Mouse (Mus musculus) layer of hippocampus, postnatal 25 days (tissue): ENCODE results near the gene Slc38a2. TPM values are rescaled to one million over a fixed set of nuclear protein-coding genes. Genes with fewer than 3 reads are reported as not detected.

Experiments used
- DNase-seq, 2 experiments: peaks; one replicate each; pipeline ENCODE4 v3.0.0; 2022; ENCODE audit warnings: mixed read lengths in 2 of 2, low spot score in 1 of 2; ENCODE audit errors: extremely low spot score in 1 of 2
- total RNA-seq, 2 experiments: library from RNA; stranded (reverse); gene quantifications; 2 replicates each; pipeline ENCODE4 v1.2.3; 2021

Gene Slc38a2
- total RNA-seq, 2 experiments from 2014 or later: 63.3 to 78.4 TPM

- DNase-seq: no peak
Measured at GRCm38 (mm10) chr15:96638173-96638572, 61.4 kb downstream of the Slc38a2 start.

Other genes starting within 250 kb of the Slc38a2 start
- 10 to 100 TPM; 50.2 to 52.8 TPM for gene Scaf11, start 238.9 kb downstream of the Slc38a2 start, total RNA-seq
- gene Slc38a1, start 56.8 kb downstream of the Slc38a2 start, total RNA-seq: 10 to 100 TPM; 72.8 to 78.3 TPM